8 mouse cellular contexts compared by ENCODE assay signal in genomic region chr3:18989577-18990240, GRCm38 (mm10).
DNase-seq lines count a peak whose midpoint lies in the region; ATAC-seq and TF ChIP-seq lines count a peak whose summit lies in the region.

No protein-coding gene starts in this region.

- no peak for TF ChIP-seq POLR2A in heart, adult 2 months (IDR thresholded peaks at IDR 0.05; ENCODE audit: insufficient read depth, low read depth, low read length)
- no peak for TF ChIP-seq POLR2A in kidney, adult 2 months (IDR thresholded peaks at IDR 0.05; ENCODE audit: low read depth, low read length)

- H3K27me3 ChIP-seq in heart, adult 2 months (ENCODE audit: control insufficient read depth, insufficient read depth, low read length) = no peaks in the 10 kb centered on the region
- no peaks in the 10 kb centered on the region for H3K27me3 ChIP-seq in embryonic facial prominence, embryonic 10.5 days (replicated peaks; ENCODE audit: low read depth, poor library complexity, severe bottlenecking)
- H3K27me3 ChIP-seq in kidney, adult 2 months (replicated peaks; ENCODE audit: control insufficient read depth, insufficient read depth, low read length) = no peaks in the 10 kb centered on the region
- no peaks in the 10 kb centered on the region for H3K27me3 ChIP-seq in liver, postnatal 0 days (ENCODE audit: insufficient read depth, low read length)

- H3K4me1 ChIP-seq in heart, adult 2 months (ENCODE audit: control insufficient read depth, insufficient read depth, low read length) = no peaks in the 10 kb centered on the region
- no peaks in the 10 kb centered on the region for H3K4me1 ChIP-seq in embryonic facial prominence, embryonic 10.5 days
- H3K4me1 ChIP-seq in kidney, adult 2 months (ENCODE audit: control insufficient read depth, insufficient read depth, low read length) = no peaks in the 10 kb centered on the region
- no peaks in the 10 kb centered on the region for H3K4me1 ChIP-seq in liver, postnatal 0 days (ENCODE audit: insufficient read depth)

- TF ChIP-seq CTCF in heart, adult 2 months (IDR thresholded peaks at IDR 0.05) = no peak
- no peak for TF ChIP-seq CTCF in kidney, adult 2 months (conservative IDR thresholded peaks at IDR 0.05; ENCODE audit: insufficient read depth, insufficient read length, low read depth, low read length)
- no peak for TF ChIP-seq CTCF in liver, postnatal 0 days (IDR thresholded peaks at IDR 0.05; ENCODE audit: low read depth)

- WGBS in heart, adult 2 months = 44% methylated on average over 13 of the region's 13 CpGs
- 64% methylated on average over 13 of the region's 13 CpGs for WGBS in embryonic facial prominence, embryonic 10.5 days
- 43% methylated on average over 13 of the region's 13 CpGs for whole genome bisulfite sequencing in kidney, adult 2 months
- 61% methylated on average over 13 of the region's 13 CpGs for WGBS in liver, postnatal 0 days (ENCODE audit: insufficient replicate concordance)

- no peak overlapping the region for H3K4me2 ChIP-seq in liver, postnatal 0 days (ENCODE audit: low read depth, low read length)

- ATAC-seq in liver, postnatal 0 days = no peak

- no peak overlapping the region for H3K27ac ChIP-seq in heart, adult 2 months
- H3K27ac ChIP-seq in embryonic facial prominence, embryonic 10.5 days (replicated peaks) = no peak overlapping the region
- H3K27ac ChIP-seq in kidney, adult 2 months (ENCODE audit: insufficient read depth, low read depth, low read length) = peak overlapping the region; percentile 98
- no peak overlapping the region for H3K27ac ChIP-seq in liver, postnatal 0 days (ENCODE audit: low read depth)

- H3K79me2 ChIP-seq in heart, adult 2 months (replicated peaks; ENCODE audit: control insufficient read depth, insufficient read depth, low read length) = no peaks in the 10 kb centered on the region

- intact Hi-C loops in heart, adult 2 months (cut with DNase I) = no loop called here
- intact Hi-C loops in heart, postnatal 25 days (cut with DNase I) = no loop called here

- no peak for TF ChIP-seq EP300 in heart, adult 2 months (IDR thresholded peaks at IDR 0.05; ENCODE audit: insufficient read depth, low read depth, low read length)
- TF ChIP-seq EP300 in liver, postnatal 0 days (IDR thresholded peaks at IDR 0.05; ENCODE audit: low read depth) = no peak

- no peak overlapping the region for H3K9ac ChIP-seq in heart, adult 2 months (ENCODE audit: low read depth, low read length)
- H3K9ac ChIP-seq in liver, postnatal 0 days (replicated peaks) = no peak overlapping the region

- DNase-seq in heart, adult 2 months = peak; percentile 16 to 35
- DNase-seq in heart, postnatal 25 days (ENCODE audit: low spot score) = no peak
- peak; percentile 85 for DNase-seq in brain, adult 2 months (ENCODE audit: low read depth, low spot score)
- DNase-seq in embryonic facial prominence, embryonic 10.5 days (ENCODE audit: low spot score) = peak; percentile 15
- peak; percentile 84 for DNase-seq in kidney, adult 2 months
- peak; percentile 28 for DNase-seq in retina, postnatal 7 days (ENCODE audit: low read depth, low spot score)
- DNase-seq in liver, postnatal 0 days = no peak
- no peak for DNase-seq in thymus, postnatal 0 days (ENCODE audit: low spot score)

- no peaks in the 10 kb centered on the region for H3K36me3 ChIP-seq in heart, adult 2 months (ENCODE audit: control insufficient read depth, insufficient read depth, low read length)
- no peaks in the 10 kb centered on the region for H3K36me3 ChIP-seq in embryonic facial prominence, embryonic 10.5 days (replicated peaks)
- H3K36me3 ChIP-seq in kidney, adult 2 months (ENCODE audit: control insufficient read depth, insufficient read depth, low read length) = no peaks in the 10 kb centered on the region
- H3K36me3 ChIP-seq in liver, postnatal 0 days (replicated peaks; ENCODE audit: insufficient read depth, low read length) = no peaks in the 10 kb centered on the region

- no peaks in the 10 kb centered on the region for H3K9me3 ChIP-seq in embryonic facial prominence, embryonic 10.5 days
- no peaks in the 10 kb centered on the region for H3K9me3 ChIP-seq in liver, postnatal 0 days (ENCODE audit: low read length)

- H3K4me3 ChIP-seq in heart, adult 2 months = no peak overlapping the region
- no peak overlapping the region for H3K4me3 ChIP-seq in embryonic facial prominence, embryonic 10.5 days
- H3K4me3 ChIP-seq in kidney, adult 2 months (ENCODE audit: insufficient read depth, low read depth, low read length) = no peak overlapping the region
- no peak overlapping the region for H3K4me3 ChIP-seq in liver, postnatal 0 days (ENCODE audit: low read depth, low read length)

Comparison
In these comparisons a context has a peak if more than half of its experiments do, and no peak if none do; other contexts are left out.
1. DNase-seq: peak in heart, adult 2 months (2 of 2), brain, adult 2 months (single experiment), embryonic facial prominence, embryonic 10.5 days (single experiment), kidney, adult 2 months (single experiment) and retina, postnatal 7 days (single experiment); none in heart, postnatal 25 days (single experiment), liver, postnatal 0 days (single experiment) and thymus, postnatal 0 days (single experiment).